Mouse (Mus musculus) stomach, postnatal 0 days (tissue): ENCODE data around the gene Pif1.

Experiments used
- CTCF ChIP-seq: IDR thresholded peaks from 2 replicates; pipeline ENCODE4 v1.5.1; 2016; ENCODE audit warnings: antibody characterized with exemption, low read depth, mild to moderate bottlenecking, moderate library complexity
- EP300 ChIP-seq: optimal IDR thresholded peaks from 2 replicates; pipeline ENCODE3; 2016; ENCODE audit warnings: antibody characterized with exemption

DNA sequence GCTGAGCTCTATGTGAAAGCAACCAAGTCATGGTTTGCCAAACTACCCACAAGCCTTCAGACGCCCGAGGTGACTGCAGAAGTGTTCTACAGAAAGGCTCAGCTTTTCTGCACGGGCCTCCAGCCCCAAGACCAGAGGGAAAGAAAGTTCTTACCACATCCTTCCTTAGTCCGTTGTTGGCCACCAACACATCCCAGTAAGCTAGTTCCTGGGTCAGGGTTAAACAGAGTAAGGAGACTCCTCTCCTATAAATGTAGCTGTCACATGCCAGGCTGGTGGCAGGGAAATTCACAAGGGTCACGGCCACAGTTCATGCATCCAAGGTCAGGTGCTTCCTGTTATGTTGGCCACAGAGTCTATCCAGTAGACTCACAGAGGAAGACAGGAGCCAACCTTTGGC is 34.8 kb upstream of the Pif1 start:
- no peak for TF ChIP-seq CTCF
- TF ChIP-seq EP300, result no peak
